Mouse (Mus musculus): ENCODE results near the gene Afp.

DNA sequence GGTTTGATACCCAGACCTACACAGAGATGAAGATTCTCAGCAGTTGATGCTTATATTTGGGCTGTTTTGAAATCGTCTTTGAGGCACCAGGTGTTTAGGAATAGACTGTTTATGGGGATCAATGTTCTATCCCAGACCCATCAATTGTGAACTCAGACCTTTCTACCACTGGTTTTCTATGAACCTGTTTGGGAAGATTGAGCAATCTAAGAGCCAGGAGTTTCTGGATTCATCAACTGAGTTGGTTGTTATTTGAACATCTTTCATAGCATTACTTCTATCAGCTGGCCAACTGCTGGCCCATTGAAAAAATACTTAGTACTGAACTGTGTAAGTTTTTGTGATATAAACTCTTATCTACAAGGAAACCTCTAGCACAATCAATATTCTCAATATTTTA lies 33.3 kb upstream of the Afp start:
- no peak for TF ChIP-seq CTCF (IDR thresholded peaks at IDR 0.05; ENCODE audit: low read depth)
- no peak for TF ChIP-seq EP300 (IDR thresholded peaks at IDR 0.05; ENCODE audit: low read depth)

Data from heart, postnatal 0 days (tissue).